ENCODE assay signal across 7 mouse cellular contexts in the genomic region with DNA sequence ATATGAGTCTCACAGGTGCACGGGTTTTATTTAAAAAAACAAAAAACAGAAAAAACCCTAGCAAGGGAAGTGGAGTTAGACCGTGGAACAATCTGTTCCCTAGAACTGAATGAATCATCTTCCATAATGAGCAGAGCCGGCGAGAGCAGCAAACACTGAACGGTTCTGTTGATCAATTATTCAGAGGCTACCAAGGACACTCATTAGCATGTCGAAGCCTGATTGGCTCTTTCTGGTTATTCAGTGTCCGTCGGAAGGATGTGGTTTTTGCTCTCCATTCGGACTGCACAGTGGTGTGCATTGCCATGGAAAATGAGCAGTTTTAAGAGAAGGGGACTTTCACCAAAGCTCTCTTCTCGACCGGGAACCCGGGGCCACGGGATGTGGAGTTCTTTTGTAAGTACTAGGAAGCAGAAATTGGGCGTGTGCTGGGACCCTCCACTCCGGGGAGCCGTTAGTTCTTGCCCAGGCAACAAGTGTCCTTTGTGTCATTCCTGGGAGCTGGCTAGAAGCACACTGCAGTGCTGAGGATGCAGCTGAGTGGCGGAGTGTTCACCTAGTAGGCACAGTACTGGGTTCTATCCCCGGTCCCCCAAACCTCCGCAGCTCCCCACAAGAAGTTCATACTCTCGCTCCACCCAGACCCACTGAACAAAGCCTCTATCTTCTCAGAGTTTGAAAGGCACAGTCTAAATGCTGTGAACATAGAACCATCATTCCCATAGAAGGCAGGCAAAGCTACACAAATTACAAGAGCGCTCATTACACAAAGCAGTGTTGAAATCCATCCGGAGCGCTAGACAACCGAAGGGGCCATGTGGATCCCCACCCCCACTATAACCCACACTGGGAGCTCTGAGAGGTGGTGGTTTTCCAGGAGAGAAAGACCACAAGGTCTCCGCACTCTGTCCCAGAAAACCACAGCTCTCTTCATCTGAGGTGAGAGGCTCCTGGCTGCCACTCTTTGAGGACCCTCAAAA.
DNase-seq lines count a peak whose midpoint lies in the region; ATAC-seq and TF ChIP-seq lines count a peak whose summit lies in the region.

No protein-coding gene starts in this region.

- H3K4me2 ChIP-seq in forebrain, embryonic 11.5 days (ENCODE audit: low read depth, low read length, severe bottlenecking) = peak overlapping the region; percentile 35
- H3K4me2 ChIP-seq in liver, embryonic 13.5 days = peak overlapping the region; percentile 66

- DNase-seq in ZHBTc4 (ENCODE audit: low read depth, low spot score) = peak; percentile 70
- peak; percentile 90 for DNase-seq in brain, embryonic 14.5 days (ENCODE audit: low read depth)
- DNase-seq in forebrain, embryonic 11.5 days (ENCODE audit: low spot score) = peak; percentile 66
- DNase-seq in kidney, postnatal 36 days = peak; percentile 30 to 42
- DNase-seq in liver, embryonic 13.5 days = peak; percentile 22
- DNase-seq in retina, embryonic 14.5 days (ENCODE audit: low spot score) = peak; percentile 79
- DNase-seq in spleen, adult 18-20 months = no peak

- no peak for TF ChIP-seq POLR2A in brain, embryonic 14.5 days (IDR thresholded peaks at IDR 0.05; ENCODE audit: borderline replicate concordance, extremely low read depth, insufficient read depth, insufficient read length, poor library complexity, severe bottlenecking)

- no peak for TF ChIP-seq CTCF in brain, embryonic 14.5 days (IDR thresholded peaks at IDR 0.05; ENCODE audit: borderline replicate concordance, extremely low read depth, insufficient read depth, insufficient read length)

- H3K36me3 ChIP-seq in forebrain, embryonic 11.5 days (ENCODE audit: control insufficient read depth, insufficient read depth, low read length) = no peaks in the 10 kb centered on the region
- H3K36me3 ChIP-seq in liver, embryonic 13.5 days = no peaks in the 10 kb centered on the region

- WGBS in forebrain, embryonic 11.5 days = 38% methylated on average over 25 of the region's 25 CpGs
- WGBS in liver, embryonic 13.5 days (ENCODE audit: insufficient replicate concordance) = 30% methylated on average over 25 of the region's 25 CpGs

- H3K9me3 ChIP-seq in forebrain, embryonic 11.5 days (ENCODE audit: control insufficient read depth, low read length) = no peaks in the 10 kb centered on the region
- no peaks in the 10 kb centered on the region for H3K9me3 ChIP-seq in liver, embryonic 13.5 days (replicated peaks)

- ATAC-seq in forebrain, embryonic 11.5 days (replicated peaks; ENCODE audit: low FRiP score) = peak; percentile 94
- peak; percentile 80 for ATAC-seq in liver, embryonic 13.5 days (ENCODE audit: low read depth)

- peak overlapping the region; percentile 77 for H3K27ac ChIP-seq in forebrain, embryonic 11.5 days (ENCODE audit: low read depth, low read length)
- peak overlapping the region; percentile 64 for H3K27ac ChIP-seq in liver, embryonic 13.5 days

- 0 out of 2 replicates have a peak, but pooled peaks cover 3% of the 10 kb centered on the region for H3K4me1 ChIP-seq in forebrain, embryonic 11.5 days (replicated peaks; ENCODE audit: control insufficient read depth, insufficient read depth, low read length)
- H3K4me1 ChIP-seq in liver, embryonic 13.5 days (replicated peaks) = peaks cover 51% of the 10 kb centered on the region

- H3K27me3 ChIP-seq in forebrain, embryonic 11.5 days (ENCODE audit: control insufficient read depth, insufficient read depth, low read length) = no peaks in the 10 kb centered on the region
- no peaks in the 10 kb centered on the region for H3K27me3 ChIP-seq in liver, embryonic 13.5 days

- peak overlapping the region; percentile 15; the same call in 1 of the 2 replicates for H3K4me3 ChIP-seq in forebrain, embryonic 11.5 days (ENCODE audit: low read depth, low read length)
- H3K4me3 ChIP-seq in liver, embryonic 13.5 days (replicated peaks) = peak overlapping the region; percentile 46

- H3K9ac ChIP-seq in forebrain, embryonic 11.5 days (ENCODE audit: low read length) = peak overlapping the region; percentile 17; the same call in 1 of the 2 replicates
- peak overlapping the region; percentile 63 for H3K9ac ChIP-seq in liver, embryonic 13.5 days

Comparison
In these comparisons a context has a peak if more than half of its experiments do, and no peak if none do; other contexts are left out.
1. DNase-seq: peak in ZHBTc4 (single experiment), brain, embryonic 14.5 days (single experiment), forebrain, embryonic 11.5 days (single experiment), kidney, postnatal 36 days (2 of 2), liver, embryonic 13.5 days (single experiment) and retina, embryonic 14.5 days (single experiment); none in spleen, adult 18-20 months (0 of 2).